8 mouse cellular contexts compared by ENCODE assay signal in the genomic region with DNA sequence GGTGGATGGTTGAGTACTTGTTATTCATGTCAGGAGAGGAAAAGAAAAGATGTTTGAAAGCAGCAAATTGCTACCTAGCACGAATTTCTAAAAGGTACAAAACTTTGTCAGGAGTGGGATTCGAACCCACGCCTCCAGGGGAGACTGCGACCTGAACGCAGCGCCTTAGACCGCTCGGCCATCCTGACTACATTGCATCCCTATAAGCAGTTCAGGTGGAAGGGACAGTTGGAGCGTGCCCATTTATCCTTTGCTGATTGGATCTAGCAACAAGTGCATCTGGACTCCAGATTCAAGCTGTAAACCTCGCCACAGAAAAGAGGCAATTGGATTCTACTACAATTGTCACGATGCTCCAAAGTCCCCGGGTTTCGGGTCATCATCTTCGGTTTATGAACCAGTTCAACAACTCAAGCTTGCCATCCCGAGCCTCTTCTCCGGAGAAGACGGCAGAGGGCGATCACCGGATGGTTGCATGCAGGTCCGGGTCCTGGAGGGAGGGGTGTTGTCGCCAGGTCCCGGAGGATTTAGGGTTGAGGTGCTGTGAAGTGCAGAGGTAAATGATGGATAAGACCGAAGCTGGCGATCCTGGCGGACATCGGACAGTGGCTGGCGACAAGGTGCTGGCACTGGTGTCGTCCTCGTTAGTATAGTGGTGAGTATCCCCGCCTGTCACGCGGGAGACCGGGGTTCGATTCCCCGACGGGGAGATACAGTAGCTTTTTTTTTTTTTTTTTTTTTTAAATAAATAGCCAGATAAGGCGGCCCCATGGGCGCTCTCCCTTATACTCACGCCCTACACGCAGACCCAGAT. TPM values are rescaled to one million over a fixed set of nuclear protein-coding genes. Genes with fewer than 3 reads are reported as not detected.
DNase-seq lines count a peak whose midpoint lies in the region; ATAC-seq lines count a peak whose summit lies in the region.

No protein-coding gene starts in this region.

- peak; percentile 92 for DNase-seq in adrenal gland, adult 2 months
- peak; percentile 83 for DNase-seq in embryo, embryonic 11.5 days (ENCODE audit: low read depth, low spot score)
- DNase-seq in gastrocnemius, postnatal 36 days: peak; percentile 81 to 89
- peak; percentile 90 to 92 for DNase-seq in left cerebral cortex, postnatal 36 days (ENCODE audit: low spot score in 2 of 2)
- peak; percentile 89 for DNase-seq in midbrain, embryonic 10.5 days (ENCODE audit: low spot score)
- peak; percentile 85 to 89 for DNase-seq in right cerebral cortex, postnatal 36 days (ENCODE audit: low spot score in 2 of 2)
- DNase-seq in urinary bladder, postnatal 4 days (ENCODE audit: low spot score in 2 of 2): peak; percentile 77 to 88

- no peaks in the 10 kb centered on the region for H3K36me3 ChIP-seq in intestine, embryonic 15.5 days
- H3K36me3 ChIP-seq in midbrain, embryonic 10.5 days: no peaks in the 10 kb centered on the region

- WGBS in intestine, embryonic 15.5 days: under 1% methylated on average over 40 of the region's 40 CpGs
- WGBS in midbrain, embryonic 10.5 days: under 1% methylated on average over 40 of the region's 40 CpGs

- ATAC-seq in intestine, embryonic 15.5 days: peak; percentile 86

- peak overlapping the region; percentile 50 for H3K9ac ChIP-seq in intestine, embryonic 15.5 days

- no peaks in the 10 kb centered on the region for H3K27me3 ChIP-seq in intestine, embryonic 15.5 days (replicated peaks)
- H3K27me3 ChIP-seq in midbrain, embryonic 10.5 days (ENCODE audit: low read depth, poor library complexity, severe bottlenecking): 0 out of 2 replicates have a peak, but pooled peaks cover 7% of the 10 kb centered on the region

- peak overlapping the region; percentile 68 for H3K4me3 ChIP-seq in intestine, embryonic 15.5 days (replicated peaks)
- H3K4me3 ChIP-seq in midbrain, embryonic 10.5 days: peak overlapping the region; percentile 70

- peak overlapping the region; percentile 77; the same call in 1 of the 2 replicates for H3K27ac ChIP-seq in intestine, embryonic 15.5 days
- peak overlapping the region; percentile 84 for H3K27ac ChIP-seq in midbrain, embryonic 10.5 days (replicated peaks)

- H3K4me1 ChIP-seq in intestine, embryonic 15.5 days (replicated peaks): 0 out of 2 replicates have a peak, but pooled peaks cover 2% of the 10 kb centered on the region
- peaks cover 18% of the 10 kb centered on the region for H3K4me1 ChIP-seq in midbrain, embryonic 10.5 days

- intact Hi-C loops in gastrocnemius, postnatal 36 days (cut with DNase I): loop anchor here (2.0 kb wide), 1 partner anchor 63 kb away; no protein-coding TSS in a partner anchor
- intact Hi-C loops in left cerebral cortex, postnatal 36 days (cut with DNase I): loop anchor here (2.0 to 10.0 kb wide), 2 partner anchors 63 to 197 kb away; no protein-coding TSS in a partner anchor

- H3K9me3 ChIP-seq in intestine, embryonic 15.5 days: no peaks in the 10 kb centered on the region
- H3K9me3 ChIP-seq in midbrain, embryonic 10.5 days (replicated peaks): no peaks in the 10 kb centered on the region

- peak overlapping the region; percentile 79 for H3K4me2 ChIP-seq in intestine, embryonic 15.5 days (replicated peaks)

RNA-seq across cellular contexts. Expression of gene Cfap126, which starts 11.8 kb away (rescaled TPM):
- 1 to 10 TPM; 2.7 to 3.1 TPM for total RNA-seq in adrenal gland, adult 2 months (2021)
- polyA plus RNA-seq in adrenal gland, adult 2 months (2012; rRNA removed): 2.2 and 3.1 TPM in 2 replicates
- under 1 TPM; 0.54 to 0.91 TPM for total RNA-seq in gastrocnemius, postnatal 36 days (2021)
- 1.7 and 1.8 TPM in 2 replicates for polyA plus RNA-seq in intestine, embryonic 15.5 days (2015; fragmentation: Nextera tagmentation; extraction: Ambion mirVana)
- total RNA-seq in left cerebral cortex, postnatal 36 days (2021): 1 to 10 TPM in 1 of 2 experiments, not detected in 1; 1.1 TPM
- polyA plus RNA-seq in midbrain, embryonic 10.5 days (2016; fragmentation: Nextera tagmentation; extraction: Ambion mirVana): 2.8 and 2.9 TPM in 2 replicates

RNA-seq across cellular contexts. Expression of gene Fcgr3, which starts 37.2 kb away (rescaled TPM):
- total RNA-seq in adrenal gland, adult 2 months (2021): 10 to 100 TPM; 16.4 to 17.7 TPM
- 5.4 and 5.5 TPM in 2 replicates for polyA plus RNA-seq in adrenal gland, adult 2 months (2012; rRNA removed)
- total RNA-seq in gastrocnemius, postnatal 36 days (2021): 1 to 10 TPM; 2.6 to 4.6 TPM
- polyA plus RNA-seq in intestine, embryonic 15.5 days (2015; fragmentation: Nextera tagmentation; extraction: Ambion mirVana): 14.0 and 14.7 TPM in 2 replicates
- total RNA-seq in left cerebral cortex, postnatal 36 days (2021): 10 to 100 TPM in 1 of 2 experiments, 1 to 10 TPM in 1; 9.0 to 13.6 TPM
- polyA plus RNA-seq in midbrain, embryonic 10.5 days (2016; fragmentation: Nextera tagmentation; extraction: Ambion mirVana): 5.5 and 7.8 TPM in 2 replicates

RNA-seq across cellular contexts. Expression of gene Sdhc, which starts 48.5 kb away (rescaled TPM):
- total RNA-seq in adrenal gland, adult 2 months (2021): 100 to 1,000 TPM; 415 to 526 TPM
- 125 and 156 TPM in 2 replicates for polyA plus RNA-seq in adrenal gland, adult 2 months (2012; rRNA removed)
- 100 to 1,000 TPM; 691 to 738 TPM for total RNA-seq in gastrocnemius, postnatal 36 days (2021)
- 360 and 387 TPM in 2 replicates for polyA plus RNA-seq in intestine, embryonic 15.5 days (2015; fragmentation: Nextera tagmentation; extraction: Ambion mirVana)
- total RNA-seq in left cerebral cortex, postnatal 36 days (2021): 100 to 1,000 TPM; 200 to 204 TPM
- 301 and 309 TPM in 2 replicates for polyA plus RNA-seq in midbrain, embryonic 10.5 days (2016; fragmentation: Nextera tagmentation; extraction: Ambion mirVana)

RNA-seq across cellular contexts. Expression of gene Mpz, which starts 48.6 kb away (rescaled TPM):
- 1 to 10 TPM in 1 of 2 experiments, under 1 TPM in 1; 0.49 to 1.5 TPM for total RNA-seq in adrenal gland, adult 2 months (2021)
- 1.7 and 5.1 TPM in 2 replicates for polyA plus RNA-seq in adrenal gland, adult 2 months (2012; rRNA removed)
- total RNA-seq in gastrocnemius, postnatal 36 days (2021): 100 to 1,000 TPM in 1 of 2 experiments, 10 to 100 TPM in 1; 33.1 to 105 TPM
- 1.1 and 1.3 TPM in 2 replicates for polyA plus RNA-seq in intestine, embryonic 15.5 days (2015; fragmentation: Nextera tagmentation; extraction: Ambion mirVana)
- total RNA-seq in left cerebral cortex, postnatal 36 days (2021): not detected
- polyA plus RNA-seq in midbrain, embryonic 10.5 days (2016; fragmentation: Nextera tagmentation; extraction: Ambion mirVana): 0.26 TPM in 1 of 2 replicates, not detected in the other

Comparison
In these comparisons a context has a peak if more than half of its experiments do, and no peak if none do; other contexts are left out.
1. Peak in every context shown above with its lines: DNase-seq, ATAC-seq, H3K4me3 ChIP-seq and H3K27ac ChIP-seq.